Mouse (Mus musculus) lung, embryonic 14.5 days (tissue): ENCODE data around the gene Thrap3. TPM values are rescaled to one million over a fixed set of nuclear protein-coding genes. Genes with fewer than 3 reads are reported as not detected.

Experiments
- ATAC-seq: fragments of 200-750 bp; cut with Nextera tagmentation; 2 replicates; pipeline ENCODE4 v1.8.0; 2017; ENCODE audit warnings: mild to moderate bottlenecking, moderate TSS enrichment, moderate library complexity; ENCODE audit not compliant: insufficient read depth
- DNase-seq: peaks from one replicate; pipeline ENCODE4 v3.0.0-alpha.2; 2015
- H3K27ac ChIP-seq: fragments of 300-500 bp; sonication (generic); 2 replicates; pipeline ENCODE4 v1.5.1; 2014; ENCODE audit warnings: low read depth, mild to moderate bottlenecking, moderate library complexity
- H3K27me3 ChIP-seq: fragments of 300-500 bp; sonication (generic); 2 replicates; pipeline ENCODE4 v1.6.1; 2014; ENCODE audit warnings: low read length, control low read depth; ENCODE audit not compliant: insufficient read depth
- H3K36me3 ChIP-seq: fragments of 300-500 bp; sonication (generic); 2 replicates; pipeline ENCODE4 v1.6.1; 2014; ENCODE audit warnings: control low read depth; ENCODE audit not compliant: insufficient read depth
- H3K4me1 ChIP-seq: fragments of 300-500 bp; sonication (generic); 2 replicates; pipeline ENCODE4 v1.6.1; 2014; ENCODE audit warnings: antibody characterized with exemption, control low read depth; ENCODE audit not compliant: insufficient read depth
- H3K4me2 ChIP-seq: fragments of 300-500 bp; sonication (generic); 2 replicates; pipeline ENCODE4 v1.6.1; 2014; ENCODE audit warnings: mild to moderate bottlenecking
- H3K4me3 ChIP-seq: fragments of 300-500 bp; sonication (generic); 2 replicates; pipeline ENCODE4 v1.5.1; 2014; ENCODE audit warnings: low read depth, low read length
- H3K9ac ChIP-seq: fragments of 300-500 bp; sonication (generic); 2 replicates; pipeline ENCODE4 v1.6.1; 2014
- H3K9me3 ChIP-seq: fragments of 300-500 bp; sonication (generic); 2 replicates; pipeline ENCODE4 v1.6.1; 2016; ENCODE audit warnings: low read depth, low read length, control low read depth
- CTCF ChIP-seq: IDR thresholded peaks from 2 replicates; pipeline ENCODE4 v1.5.1; 2016; ENCODE audit warnings: antibody characterized with exemption, low read depth
- WGBS: fragments of 180-500 bp; shearing (Covaris S2); extraction: QIAGEN DNeasy Blood & Tissue Kit; methylation state at CpG from one replicate; pipeline ENCODE4 v1.1.7; 2014; 5-methylcytosine and 5-hydroxymethylcytosine counted together
- polyA plus RNA-seq: library from polyadenylated mRNA; unstranded; fragments of >200 nt; fragmentation: Nextera tagmentation; extraction: Ambion mirVana; gene quantifications from 2 replicates; pipeline ENCODE4 v1.2.1, GENCODE M21; 2014

Thrap3 gene
- polyA plus RNA-seq, 1 experiment from 2014 or later: 262 TPM

GRCm38 (mm10) chr4:126200656-126201055, 1.9 kb downstream of the Thrap3 start:
- Histone ChIP-seq H3K27ac (no peak overlapping the region), H3K36me3 (peaks cover 25% of the 10 kb centered on the region), H3K4me2 (peak overlapping the region; percentile 86), H3K9ac (peak overlapping the region; percentile 84), H3K4me3 (peak overlapping the region; percentile 69), H3K27me3 (no peaks in the 10 kb centered on the region), H3K9me3 (no peaks in the 10 kb centered on the region), H3K4me1 (peaks cover 15% of the 10 kb centered on the region)
- ATAC-seq: no peak
- 29% methylated on average over 2 of the region's 2 CpGs for WGBS
- no peak for TF ChIP-seq CTCF
- DNase-seq: no peak

- DNase-seq (no peak), ATAC-seq (no peak)
- Histone ChIP-seq H3K36me3 (peaks cover 27% of the 10 kb centered on the region), H3K4me2 (peak overlapping the region; percentile 86), H3K4me3 (peak overlapping the region; percentile 69), H3K27ac (no peak overlapping the region), H3K9ac (peak overlapping the region; percentile 84; the same call in 1 of the 2 replicates), H3K27me3 (no peaks in the 10 kb centered on the region), H3K9me3 (no peaks in the 10 kb centered on the region), H3K4me1 (peaks cover 15% of the 10 kb centered on the region)
- WGBS: 24% methylated on average over 1 of the region's 1 CpGs
- no peak for TF ChIP-seq CTCF
Measured at GRCm38 (mm10) chr4:126200036-126200435, 2.5 kb downstream of the Thrap3 start.

- TF ChIP-seq CTCF: no peak
- H3K36me3 ChIP-seq: peaks cover 32% of the 10 kb centered on the region
- DNase-seq: no peak
- ATAC-seq: no peak
- H3K27me3 ChIP-seq: no peaks in the 10 kb centered on the region
- no peak overlapping the region for H3K27ac ChIP-seq
- peak overlapping the region; percentile 69 for H3K4me3 ChIP-seq
- 60% methylated on average over 6 of the region's 6 CpGs for WGBS
- H3K9ac ChIP-seq: no peak overlapping the region; the same call in 1 of the 2 replicates
- peak overlapping the region; percentile 86 for H3K4me2 ChIP-seq
- no peaks in the 10 kb centered on the region for H3K9me3 ChIP-seq
- H3K4me1 ChIP-seq: peaks cover 15% of the 10 kb centered on the region
Measured at GRCm38 (mm10) chr4:126199556-126199955, 3.0 kb downstream of the Thrap3 start.

GRCm38 (mm10) chr4:126197485-126197884, 5.1 kb downstream of the Thrap3 start:
- no peaks in the 10 kb centered on the region for H3K9me3 ChIP-seq
- WGBS: 47% methylated on average over 3 of the region's 3 CpGs
- TF ChIP-seq CTCF: no peak
- peaks cover 52% of the 10 kb centered on the region for H3K36me3 ChIP-seq
- H3K4me2 ChIP-seq: no peak overlapping the region
- DNase-seq (peak; percentile 71), ATAC-seq (no peak)
- H3K9ac ChIP-seq: no peak overlapping the region
- H3K27ac ChIP-seq: no peak overlapping the region
- H3K4me1 ChIP-seq: peaks cover 15% of the 10 kb centered on the region
- H3K4me3 ChIP-seq: no peak overlapping the region
- no peaks in the 10 kb centered on the region for H3K27me3 ChIP-seq

GRCm38 (mm10) chr4:126194916-126195315, 7.6 kb downstream of the Thrap3 start:
- no peak overlapping the region for H3K4me3 ChIP-seq
- ATAC-seq (no peak), DNase-seq (no peak)
- no peak overlapping the region for H3K27ac ChIP-seq
- H3K4me1 ChIP-seq: peaks cover 5% of the 10 kb centered on the region; the same call in 1 of the 2 replicates
- no peak for TF ChIP-seq CTCF
- 93% methylated on average over 4 of the region's 4 CpGs for WGBS
- peaks cover 68% of the 10 kb centered on the region for H3K36me3 ChIP-seq
- H3K27me3 ChIP-seq: no peaks in the 10 kb centered on the region
- no peaks in the 10 kb centered on the region for H3K9me3 ChIP-seq
- no peak overlapping the region for H3K9ac ChIP-seq
- no peak overlapping the region for H3K4me2 ChIP-seq

GRCm38 (mm10) chr4:126194216-126194615, 8.3 kb downstream of the Thrap3 start:
- Histone ChIP-seq H3K9ac (no peak overlapping the region), H3K4me3 (no peak overlapping the region), H3K27me3 (no peaks in the 10 kb centered on the region), H3K27ac (no peak overlapping the region), H3K4me2 (no peak overlapping the region), H3K36me3 (peaks cover 72% of the 10 kb centered on the region), H3K4me1 (0 out of 2 replicates have a peak, but pooled peaks cover 3% of the 10 kb centered on the region), H3K9me3 (no peaks in the 10 kb centered on the region)
- DNase-seq (no peak), ATAC-seq (no peak)
- no peak for TF ChIP-seq CTCF

- peaks cover 85% of the 10 kb centered on the region for H3K36me3 ChIP-seq
- DNase-seq: no peak
- WGBS: 88% methylated on average over 2 of the region's 2 CpGs
- H3K4me2 ChIP-seq: no peak overlapping the region
- H3K27ac ChIP-seq: no peak overlapping the region
- no peak overlapping the region for H3K9ac ChIP-seq
- no peaks in the 10 kb centered on the region for H3K9me3 ChIP-seq
- H3K4me1 ChIP-seq: no peaks in the 10 kb centered on the region
- no peak for ATAC-seq
- no peak for TF ChIP-seq CTCF
- no peak overlapping the region for H3K4me3 ChIP-seq
- no peaks in the 10 kb centered on the region for H3K27me3 ChIP-seq
Measured at GRCm38 (mm10) chr4:126190636-126191035, 11.9 kb downstream of the Thrap3 start.

GRCm38 (mm10) chr4:126187096-126187495, 15.5 kb downstream of the Thrap3 start:
- Histone ChIP-seq H3K4me1 (no peaks in the 10 kb centered on the region), H3K4me3 (no peak overlapping the region), H3K9ac (no peak overlapping the region), H3K36me3 (peaks cover 87% of the 10 kb centered on the region), H3K27me3 (no peaks in the 10 kb centered on the region), H3K9me3 (no peaks in the 10 kb centered on the region), H3K27ac (no peak overlapping the region), H3K4me2 (no peak overlapping the region)
- no peak for DNase-seq
- ATAC-seq: no peak
- no peak for TF ChIP-seq CTCF
- WGBS: 78% methylated on average over 3 of the region's 3 CpGs
